Mouse (Mus musculus): ENCODE data around the gene 4632433K11Rik.

GRCm38 (mm10) chr7:5047313-5047712 lies 13.4 kb downstream of the 4632433K11Rik start:
- TF ChIP-seq POLR2A (IDR thresholded peaks at IDR 0.05; ENCODE audit: borderline replicate concordance, low read depth, low read length): no peak
- no peak for TF ChIP-seq CTCF (IDR thresholded peaks at IDR 0.05; ENCODE audit: low read depth, low read length)

All from bone marrow macrophage, adult 2 months (primary cell).